Mouse (Mus musculus): ENCODE measurements around the gene Isy1.

The Isy1 gene

DNA sequence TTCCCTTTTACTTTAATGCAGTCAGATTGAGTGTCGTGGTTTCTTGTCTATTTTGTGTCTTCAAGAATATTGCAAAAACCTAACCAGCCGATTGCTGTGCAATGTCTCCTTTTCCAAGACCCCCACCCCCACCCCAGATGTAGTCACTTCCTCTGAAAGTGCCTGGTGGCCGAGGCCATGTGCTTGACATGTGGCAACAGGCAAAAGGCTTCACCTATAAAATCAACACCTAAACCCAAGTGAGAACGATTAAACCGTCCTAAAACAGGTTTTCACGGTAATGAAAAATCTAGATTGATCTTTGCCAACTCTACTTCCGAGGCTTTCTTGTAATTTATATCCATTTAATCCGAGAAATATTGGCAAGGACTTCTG is 11.2 kb upstream of the Isy1 start:
- DNase-seq, result peak in 1 of 2 experiments; percentile 20

GRCm38 (mm10) chr6:87846813-87847212 is 8.2 kb upstream of the Isy1 start:
- DNase-seq, result no peak

DNA sequence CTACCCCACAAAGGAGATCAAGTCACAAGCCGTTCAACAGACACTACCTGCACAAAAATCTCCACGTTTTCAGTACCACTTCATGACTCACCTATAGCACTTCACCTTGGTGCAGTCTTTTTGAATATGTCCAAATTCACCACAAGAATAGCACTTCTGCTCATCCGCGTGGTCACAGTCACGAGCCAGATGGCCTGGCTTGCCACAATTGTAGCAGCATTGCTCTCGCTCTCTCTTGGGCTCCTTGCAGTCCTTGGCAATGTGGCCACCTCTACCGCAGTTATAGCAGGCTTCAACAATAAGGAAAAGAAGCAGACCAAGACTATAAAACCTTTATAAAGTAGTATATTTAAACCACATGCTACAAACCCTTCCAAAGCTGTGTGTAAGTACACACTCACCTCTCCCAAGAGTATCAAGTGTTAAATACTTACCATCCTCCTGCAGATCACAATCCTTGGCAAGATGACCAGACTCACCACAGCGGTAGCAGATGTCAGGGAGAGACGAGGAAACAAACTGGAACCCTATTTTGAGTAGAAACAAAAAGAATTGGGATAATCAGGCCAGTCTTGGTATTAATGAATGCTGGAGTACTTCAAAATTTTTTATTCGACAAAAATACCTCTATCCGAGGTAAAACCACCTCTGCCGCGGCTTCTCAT is 6.6 kb upstream of the Isy1 start:
- peak; percentile 65 to 66 for DNase-seq

GRCm38 (mm10) chr6:87842254-87842653 is 3.7 kb upstream of the Isy1 start:
- DNase-seq, result peak in 1 of 2 experiments; percentile 45

DNA sequence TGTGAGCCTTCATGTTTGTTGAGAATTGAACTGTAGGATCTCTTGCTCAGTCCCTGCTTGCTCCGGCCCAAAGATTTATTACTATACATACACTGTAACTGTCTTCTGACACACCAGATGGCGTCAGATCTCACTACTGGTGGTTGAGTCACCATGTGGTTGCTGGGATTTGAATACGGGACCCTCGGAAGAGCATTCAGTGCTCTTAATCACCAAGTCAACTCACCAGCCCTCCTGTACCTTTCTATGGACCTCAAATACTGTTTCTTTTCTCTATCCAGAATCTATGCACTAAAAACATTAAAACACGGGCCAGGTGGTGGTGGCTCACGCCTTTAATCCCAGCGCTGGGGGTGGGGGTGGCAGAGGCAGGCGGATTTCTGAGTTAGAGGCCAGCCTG is 3.0 kb upstream of the Isy1 start:
- no peak for DNase-seq

GRCm38 (mm10) chr6:87839797-87840341 is 1.3 kb upstream of the Isy1 start:
- DNase-seq, result no peak

DNA sequence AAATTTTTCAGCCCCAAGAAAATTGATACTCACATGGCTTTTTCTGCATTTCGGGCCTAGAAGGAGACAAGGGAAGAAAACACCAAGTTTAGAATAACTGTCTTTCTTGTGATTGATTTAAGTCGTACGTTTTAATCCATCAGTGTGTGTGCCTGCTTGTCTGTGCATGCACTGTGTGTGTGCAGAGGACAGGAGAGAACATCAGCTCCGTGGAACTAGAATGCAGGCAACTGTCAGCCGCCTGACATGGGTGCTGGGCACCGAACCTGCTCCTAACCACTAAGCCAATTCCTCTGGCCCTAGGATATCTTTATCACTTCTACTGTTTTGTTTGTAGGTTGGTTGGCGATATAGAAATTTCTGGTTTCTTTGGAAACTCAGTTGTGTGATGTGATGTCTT is 2.9 kb downstream of the Isy1 start, which contains the start of gene Gm45140:
Gene Gm45140, minus strand, starts transcription at position 101 of the 400 bp plus-strand sequence.
- DNase-seq, result no peak

- DNase-seq, result no peak
These were observed 18.2 kb downstream of the Isy1 start for GRCm38 (mm10) chr6:87820366-87820765.

GRCm38 (mm10) chr6:87814486-87814885 is 24.1 kb downstream of the Isy1 start:
- no peak for DNase-seq

GRCm38 (mm10) chr6:87812656-87813055 is 25.9 kb downstream of the Isy1 start:
- no peak for DNase-seq

DNA sequence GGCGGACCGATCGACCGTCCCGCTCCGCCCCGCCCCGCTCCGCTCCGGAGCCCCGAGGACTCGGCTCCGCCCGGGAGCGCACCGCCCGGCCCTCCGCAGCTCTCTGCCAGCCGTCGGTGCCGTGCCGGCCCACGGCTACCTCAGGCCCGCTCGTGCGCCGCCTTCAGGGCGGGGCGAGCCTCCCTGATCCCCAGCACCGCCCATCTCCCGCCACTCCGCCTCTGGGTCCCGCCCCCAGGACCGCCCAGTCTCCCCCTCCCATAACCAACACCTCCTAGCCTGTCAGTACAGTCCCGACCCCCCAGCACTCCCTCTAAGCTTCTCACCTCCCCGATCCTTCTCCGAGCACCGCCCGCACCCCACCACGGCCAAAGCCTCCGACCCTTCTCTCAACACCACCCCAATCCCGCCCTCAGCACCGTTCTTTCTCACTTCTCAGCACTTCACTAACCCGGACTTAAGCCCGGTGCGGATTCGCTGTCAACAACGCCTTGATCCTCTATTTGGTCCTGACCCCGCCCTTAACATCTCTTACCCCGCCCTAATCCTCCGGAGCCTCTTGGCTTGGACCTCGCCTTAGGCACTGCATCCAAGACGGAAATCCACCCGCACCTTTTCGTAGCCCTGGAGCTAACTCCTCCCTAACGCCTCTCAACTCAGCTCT is 26.8 kb downstream of the Isy1 start, which contains the start of gene Rab43:
Gene Rab43, minus strand, starts transcription at position 490 of the 664 bp plus-strand sequence.
- peak; percentile 94 to 97 for DNase-seq

- DNase-seq, result peak in 1 of 2 experiments; percentile 51
These were observed 27.6 kb downstream of the Isy1 start for GRCm38 (mm10) chr6:87810713-87811669.

- DNase-seq, result no peak
These were observed 28.3 kb downstream of the Isy1 start for GRCm38 (mm10) chr6:87810311-87810710.

- peak in 1 of 2 experiments; percentile 43 for DNase-seq
These were observed 28.9 kb downstream of the Isy1 start for GRCm38 (mm10) chr6:87809651-87810161.

- DNase-seq, result no peak
These were observed 29.5 kb downstream of the Isy1 start for GRCm38 (mm10) chr6:87809144-87809543.

DNA sequence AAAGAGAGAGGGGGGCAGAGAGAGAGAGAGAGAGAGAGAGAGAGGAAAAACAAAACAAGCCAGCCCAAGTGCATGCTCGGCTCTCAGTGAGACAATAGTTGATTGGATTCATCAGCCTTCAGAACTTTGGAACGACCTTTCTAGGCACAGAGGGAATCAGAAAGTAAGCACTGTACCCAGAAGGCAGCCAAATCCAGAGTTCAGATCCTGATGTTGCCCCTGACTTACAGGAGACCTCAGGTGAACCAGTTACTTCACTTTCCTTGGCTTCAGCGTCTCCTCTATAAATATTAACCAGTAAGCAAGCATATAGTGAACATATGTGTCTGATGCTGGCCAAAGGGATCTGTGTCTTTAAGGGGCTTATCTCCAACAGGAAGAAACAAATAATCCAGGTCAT is 30.1 kb downstream of the Isy1 start:
- DNase-seq, result no peak

DNA sequence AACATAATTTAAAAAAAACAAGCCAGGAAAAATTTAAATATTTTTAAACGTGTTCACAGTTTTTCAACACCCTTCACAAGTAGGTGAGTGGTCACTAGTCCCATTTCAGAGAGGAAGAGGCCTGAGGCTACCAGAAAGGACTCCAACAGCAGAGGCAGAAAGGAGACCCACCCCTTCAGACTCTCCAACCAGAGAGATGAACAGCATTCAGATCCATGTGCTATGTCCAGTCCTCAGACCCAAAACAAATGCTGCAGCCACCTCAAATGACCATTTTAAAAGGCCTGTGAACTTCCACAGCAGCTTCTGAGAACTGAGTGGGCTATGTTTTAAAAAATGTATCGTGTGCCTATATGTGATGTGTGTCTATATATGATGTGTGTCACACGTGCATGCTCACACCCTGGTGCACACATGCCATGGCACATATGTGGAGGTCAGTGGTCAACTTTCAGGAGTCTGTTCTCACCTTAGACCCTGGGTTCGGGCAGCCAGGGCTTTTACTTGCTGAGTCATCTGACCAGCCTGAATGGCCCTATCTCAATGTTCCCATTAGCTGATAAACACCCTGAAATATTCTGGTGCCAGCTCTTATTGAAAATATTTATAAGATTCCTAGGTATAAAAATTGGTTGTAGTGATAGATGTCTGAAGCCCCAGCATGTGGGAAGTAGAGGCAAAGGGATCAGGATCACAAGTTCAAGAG is 30.7 kb downstream of the Isy1 start:
- no peak for DNase-seq

- DNase-seq, result no peak
These were observed 31.7 kb downstream of the Isy1 start for GRCm38 (mm10) chr6:87806857-87807256.

DNA sequence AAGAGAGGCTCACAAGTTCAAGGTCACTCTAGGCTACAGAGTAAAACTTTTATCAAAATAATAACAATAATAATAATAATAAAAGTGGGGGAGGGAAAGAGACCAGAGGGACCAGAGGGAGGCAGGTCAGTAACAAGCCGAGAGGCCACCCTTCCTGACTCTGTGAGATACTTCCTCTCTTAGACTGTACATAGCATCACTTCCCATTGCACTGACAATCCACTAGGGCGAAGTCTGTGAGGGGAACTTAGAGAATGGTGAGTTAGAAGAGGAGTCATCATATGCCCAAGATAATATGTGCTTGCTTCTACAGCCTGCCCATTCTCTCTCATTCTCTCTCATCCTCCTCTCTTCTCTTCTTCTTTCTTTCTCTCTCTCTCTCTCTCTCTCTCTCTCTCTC is 32.6 kb downstream of the Isy1 start:
- DNase-seq, result no peak

DNA sequence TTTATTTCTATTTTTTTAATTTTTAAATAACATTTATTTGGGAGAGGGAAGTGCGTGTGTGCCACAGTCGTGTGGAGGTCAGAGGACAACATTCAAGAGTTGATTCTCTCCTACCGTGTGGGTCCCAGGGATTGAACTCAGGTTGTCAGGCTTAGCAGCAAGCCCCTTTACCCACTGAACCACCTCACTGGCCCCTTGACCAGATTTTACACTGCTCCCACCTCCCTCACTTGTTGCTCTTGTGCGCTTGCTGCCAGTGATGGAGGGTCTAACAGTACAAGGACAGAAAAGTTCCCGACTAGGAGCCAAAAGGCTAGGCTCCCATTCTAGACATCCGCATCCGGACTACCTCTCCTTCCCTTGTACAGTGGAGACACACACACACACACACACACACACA is 33.1 kb downstream of the Isy1 start:
- no peak for DNase-seq

DNA sequence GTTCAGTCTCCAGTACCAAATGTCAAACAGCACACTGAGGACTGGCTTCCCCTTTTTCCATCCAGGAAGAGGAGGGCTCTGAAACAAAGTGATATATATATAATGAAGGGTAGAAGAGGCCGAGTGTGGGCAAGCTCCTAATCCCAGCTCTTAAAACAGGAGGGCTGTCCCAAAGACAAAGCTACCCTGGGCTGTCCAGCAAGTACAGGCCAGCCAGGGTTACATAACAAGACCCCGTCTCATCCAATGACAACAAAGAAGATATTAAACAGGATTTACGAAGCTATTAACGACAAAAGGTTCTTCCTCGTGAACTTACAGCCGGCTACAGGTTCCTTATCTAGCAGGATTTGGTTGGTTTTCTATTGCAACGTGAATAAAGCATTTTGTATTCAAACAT is 33.7 kb downstream of the Isy1 start:
- no peak for DNase-seq

DNA sequence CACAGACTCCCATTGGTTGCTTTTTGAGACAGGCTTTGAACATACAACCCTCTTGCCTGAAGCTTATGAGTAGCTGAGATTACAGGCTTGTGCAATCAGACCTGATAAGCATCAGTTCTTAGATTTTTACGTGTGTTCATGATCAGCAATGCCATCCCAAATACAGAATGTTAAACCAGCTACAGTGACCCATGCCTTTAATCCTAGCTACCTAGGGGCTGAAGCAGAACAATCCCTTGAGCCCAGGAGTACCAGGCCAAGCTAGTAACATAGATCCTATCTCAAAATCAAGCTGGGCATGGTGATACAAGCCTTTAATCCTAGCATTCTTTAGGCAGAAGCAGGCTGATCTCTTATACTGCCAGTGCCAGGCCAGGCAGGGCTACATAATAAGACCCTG is 34.6 kb downstream of the Isy1 start:
- DNase-seq, result no peak

Measured in cerebellum, postnatal 10 days (tissue).